Mouse (Mus musculus) v-Abl transformed pro-B cells (cell line): ENCODE results near the gene Nos1ap.

Experiments
- in situ Hi-C, 2 experiments: fragments of 400-800 bp; cut with MboI; formaldehyde crosslinking; loops; one replicate each; pipeline ENCODE4 v1.15.1; 2025; ENCODE audit not compliant: unreplicated experiment in 2 of 2

The Nos1ap gene

DNA sequence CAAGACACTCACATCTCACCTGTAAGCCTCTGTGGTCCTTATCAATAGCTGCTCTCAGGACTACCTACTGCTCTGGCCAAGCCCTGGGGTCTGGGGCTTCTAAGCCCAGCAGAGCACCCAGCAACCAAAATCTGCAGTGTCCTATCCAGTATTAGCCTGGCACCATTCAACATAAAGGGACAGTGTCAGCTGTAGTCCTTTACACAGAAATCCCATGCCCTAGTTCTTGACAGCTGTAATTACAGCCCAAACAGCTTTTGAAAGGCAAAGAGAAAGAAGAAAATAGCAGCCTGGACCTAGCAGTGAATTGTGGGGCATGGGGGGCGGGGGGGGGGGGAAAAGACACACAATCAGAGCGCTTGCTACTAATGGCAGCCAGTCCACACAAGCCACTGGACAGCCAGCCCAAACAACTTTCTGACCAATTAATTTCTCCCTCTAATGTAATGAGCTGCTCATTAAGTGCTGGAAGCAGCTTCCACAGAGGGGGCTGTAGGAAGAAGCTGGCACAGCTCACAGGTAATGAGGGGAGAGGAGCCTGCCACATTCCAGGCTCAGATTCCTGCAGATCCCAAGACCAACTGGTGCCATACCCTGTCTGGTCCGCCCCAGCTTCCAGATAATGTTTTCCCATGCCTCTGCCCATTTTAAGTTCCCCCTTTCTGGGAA is 77.1 kb downstream of the Nos1ap start:
- in situ Hi-C loops: no loop called here

DNA sequence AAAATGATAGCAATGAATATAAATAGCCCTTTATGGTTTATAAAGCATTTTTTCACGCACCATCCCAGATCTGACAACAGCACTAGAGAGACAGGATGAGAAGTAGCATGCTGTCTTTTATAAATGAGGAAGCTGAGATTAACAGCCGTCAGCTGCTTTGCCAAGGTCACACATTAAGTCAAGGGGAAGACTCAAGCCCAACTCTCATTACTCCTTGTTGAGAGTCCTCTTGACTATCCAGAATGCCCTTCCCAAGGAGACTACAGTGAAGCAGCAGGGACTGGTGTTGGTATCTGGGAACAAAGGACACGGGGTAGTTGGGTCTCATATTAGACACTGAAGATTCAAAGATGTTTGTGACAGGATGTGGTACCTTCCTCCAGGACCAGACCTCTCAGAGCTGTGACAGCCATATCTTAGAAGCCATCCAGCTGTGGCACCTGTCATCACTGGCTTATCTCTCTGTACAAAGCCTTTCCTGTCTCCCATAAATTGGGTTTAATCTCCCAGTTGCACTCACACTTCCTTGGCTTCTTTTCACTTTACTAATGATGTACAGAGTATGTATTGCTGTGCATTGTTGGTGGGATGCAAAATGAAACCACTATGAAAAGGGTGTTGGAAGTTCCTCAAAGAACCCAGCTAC is 78.9 kb downstream of the Nos1ap start:
- in situ Hi-C loops: no loop called here

DNA sequence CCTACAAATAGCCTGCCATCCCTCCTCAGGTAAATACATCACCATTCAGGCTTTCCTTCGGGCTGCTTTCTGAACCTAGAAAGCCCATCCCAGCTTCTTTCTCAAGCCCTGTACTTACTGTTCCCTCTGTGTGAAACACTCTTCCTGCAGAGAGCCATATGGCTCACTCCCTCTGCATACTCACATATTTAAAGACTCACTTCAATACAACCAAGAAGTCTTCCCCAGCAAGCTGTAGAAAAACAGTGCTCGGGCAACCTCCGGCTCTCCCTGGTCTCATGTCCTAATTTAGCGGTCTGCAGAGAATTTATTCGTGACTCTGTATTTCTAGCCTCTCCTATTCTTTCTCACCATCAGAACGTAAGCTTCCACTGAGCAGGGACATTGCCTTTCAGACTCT is 83.4 kb downstream of the Nos1ap start:
- in situ Hi-C loops: no loop called here

DNA sequence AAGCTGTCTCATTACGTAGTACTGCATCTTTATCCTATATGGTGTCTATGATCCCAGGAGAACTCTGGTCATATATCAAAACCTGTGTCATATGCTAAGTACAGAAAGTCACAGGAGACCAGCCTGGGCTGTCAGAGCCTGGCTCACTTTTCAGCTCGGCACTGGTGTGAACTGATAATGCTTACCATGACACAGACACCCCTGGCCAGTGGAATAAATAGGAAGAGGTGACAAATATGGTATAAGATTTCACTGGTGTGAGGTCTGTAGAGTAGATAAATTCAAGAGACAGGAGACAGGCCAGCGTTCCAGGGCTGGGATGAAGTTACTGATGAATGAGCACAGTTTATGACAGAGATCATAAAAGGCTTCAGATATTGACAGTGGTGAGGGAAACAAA is 84.6 kb downstream of the Nos1ap start:
- in situ Hi-C loops: no loop called here

DNA sequence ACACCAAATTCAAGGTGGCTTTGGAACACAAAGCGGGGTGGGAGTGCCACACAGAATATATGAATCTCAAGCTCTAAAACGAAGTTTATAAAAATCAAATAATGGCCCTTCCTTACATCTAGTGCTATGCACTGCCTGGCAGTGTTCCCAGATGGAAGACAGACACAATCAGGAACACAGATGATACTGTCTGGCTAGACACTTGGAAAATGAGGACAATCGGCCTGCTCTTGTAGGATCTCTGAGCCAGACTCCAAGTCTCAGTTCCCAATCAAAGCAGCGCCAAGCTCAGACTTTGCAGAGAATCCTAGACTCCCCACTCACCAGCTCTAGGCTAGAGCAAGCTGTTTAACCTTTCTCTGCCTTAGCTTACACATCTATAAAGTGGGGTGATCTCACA is 85.3 kb downstream of the Nos1ap start:
- in situ Hi-C loops: no loop called here

- in situ Hi-C loops: no loop called here
Measured at GRCm38 (mm10) chr1:170503277-170503739, 86.4 kb downstream of the Nos1ap start.

DNA sequence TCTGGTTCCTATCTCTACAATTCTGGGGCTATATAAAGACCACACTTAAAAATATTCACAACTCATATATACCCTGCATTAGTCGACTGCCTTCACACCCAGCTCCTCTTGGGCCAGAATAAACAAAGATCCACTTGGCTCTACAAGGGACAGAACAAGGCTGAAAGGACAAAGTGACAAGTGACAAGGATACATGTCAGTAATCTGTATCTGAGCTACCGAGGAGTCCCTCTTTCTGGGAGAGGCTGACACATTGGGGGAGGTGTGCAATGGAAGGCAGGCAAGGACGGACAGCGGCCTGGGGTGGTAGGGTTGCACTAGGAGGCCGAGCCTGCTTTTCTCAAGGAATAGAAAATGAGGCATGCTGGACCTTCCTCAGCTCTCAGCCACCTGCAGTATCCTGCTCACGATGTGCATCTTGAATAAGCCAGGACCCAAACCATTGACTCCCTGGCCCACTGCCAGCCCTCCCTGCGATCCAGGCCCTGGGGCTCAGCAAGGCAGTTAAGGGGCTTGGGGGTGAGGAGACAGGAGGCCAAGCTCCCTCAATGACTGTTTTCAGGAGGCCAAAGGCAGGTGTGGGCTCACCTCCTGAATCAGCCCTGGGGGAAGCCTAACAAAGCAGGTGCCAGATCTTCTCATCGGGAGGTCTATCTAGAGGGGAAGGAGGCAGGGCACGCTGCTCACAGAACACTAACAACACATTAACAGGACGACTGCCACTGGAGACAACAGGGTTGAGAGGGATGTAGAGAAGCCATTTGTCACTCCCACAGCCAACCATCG is 87.0 kb downstream of the Nos1ap start:
- in situ Hi-C loops: no loop called here

- in situ Hi-C loops: no loop called here
Measured at GRCm38 (mm10) chr1:170501970-170502369, 87.7 kb downstream of the Nos1ap start.

GRCm38 (mm10) chr1:170501556-170501955 is 88.1 kb downstream of the Nos1ap start:
- in situ Hi-C loops: no loop called here

DNA sequence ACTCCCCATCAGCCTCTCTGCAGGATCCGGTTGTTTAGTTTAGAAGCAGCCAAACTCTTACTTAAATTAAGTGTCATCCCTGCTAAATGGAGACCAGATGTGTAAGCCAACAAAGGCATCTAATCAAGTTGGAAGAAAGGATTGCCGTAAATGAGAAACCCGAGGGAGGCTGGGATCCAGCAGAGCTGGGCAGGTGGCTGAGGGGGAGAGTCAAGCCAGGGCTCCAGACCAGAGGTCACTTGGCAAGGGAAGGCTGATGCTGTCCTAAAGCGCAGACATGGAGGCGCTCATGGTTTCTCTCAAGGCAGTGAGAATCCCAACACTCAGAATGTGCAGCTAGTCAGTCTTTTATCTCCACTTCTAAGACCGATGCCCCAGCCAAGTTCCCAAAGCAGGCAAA is 89.8 kb downstream of the Nos1ap start:
- in situ Hi-C loops: no loop called here

GRCm38 (mm10) chr1:170499466-170499865 is 90.2 kb downstream of the Nos1ap start:
- in situ Hi-C loops: no loop called here

GRCm38 (mm10) chr1:170498645-170499044 is 91.0 kb downstream of the Nos1ap start:
- in situ Hi-C loops: no loop called here

GRCm38 (mm10) chr1:170496221-170496620 is 93.4 kb downstream of the Nos1ap start:
- in situ Hi-C loops: no loop called here

DNA sequence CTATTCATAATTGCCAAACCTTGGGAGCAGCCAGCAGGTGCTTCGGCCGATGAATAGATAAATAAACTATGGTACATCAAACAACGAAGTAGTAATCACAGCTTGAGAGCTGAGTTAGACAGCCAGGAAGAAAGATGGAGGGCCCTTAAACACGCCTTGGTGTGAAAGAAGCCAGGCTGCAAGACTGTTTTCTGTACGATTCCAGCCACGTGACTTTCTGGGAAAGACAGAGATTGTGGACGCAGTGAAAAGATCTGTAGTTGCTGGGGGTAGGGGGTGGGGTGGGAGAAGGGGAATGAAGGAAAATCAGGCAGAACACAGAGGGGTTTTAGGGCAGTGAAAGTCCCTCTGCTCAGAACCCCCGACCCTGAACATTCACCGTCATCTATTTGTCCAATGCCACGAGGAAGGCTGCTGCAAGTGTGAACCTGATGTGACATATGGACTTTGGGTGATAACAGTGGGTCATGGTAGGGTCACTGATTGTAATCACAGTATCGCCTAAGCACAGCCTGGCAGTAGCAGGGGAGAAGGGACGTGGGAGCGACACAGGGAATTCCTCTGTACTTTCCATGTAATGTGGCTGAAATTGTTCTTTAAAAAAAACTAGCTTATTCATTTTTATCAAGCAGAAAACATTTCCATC is 94.0 kb downstream of the Nos1ap start:
- in situ Hi-C loops: no loop called here

- in situ Hi-C loops: no loop called here
Measured at GRCm38 (mm10) chr1:170492527-170492926, 97.1 kb downstream of the Nos1ap start.

DNA sequence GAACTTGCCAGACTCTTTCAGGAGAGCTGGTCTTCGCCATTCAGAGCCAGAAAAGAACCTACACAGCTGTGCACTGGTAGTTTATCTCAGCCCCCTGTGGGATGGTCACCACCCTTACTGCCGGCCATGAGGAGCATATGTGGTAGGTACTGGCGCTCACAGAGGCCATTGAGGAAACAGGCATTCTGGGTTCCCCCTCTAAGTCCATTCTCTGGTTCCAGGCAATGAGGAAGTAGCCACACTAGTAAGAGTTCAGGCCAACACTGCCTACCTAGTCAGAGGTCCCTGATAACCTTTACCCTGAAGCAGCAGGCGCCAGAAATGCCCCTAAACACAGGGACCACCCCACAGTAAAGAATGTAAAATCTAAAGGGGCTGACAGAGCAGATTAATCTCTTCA is 97.6 kb downstream of the Nos1ap start:
- in situ Hi-C loops: no loop called here

GRCm38 (mm10) chr1:170489936-170490335 is 99.7 kb downstream of the Nos1ap start:
- in situ Hi-C loops: no loop called here

- in situ Hi-C loops: no loop called here
Measured at GRCm38 (mm10) chr1:170489450-170489849, 100.2 kb downstream of the Nos1ap start.

DNA sequence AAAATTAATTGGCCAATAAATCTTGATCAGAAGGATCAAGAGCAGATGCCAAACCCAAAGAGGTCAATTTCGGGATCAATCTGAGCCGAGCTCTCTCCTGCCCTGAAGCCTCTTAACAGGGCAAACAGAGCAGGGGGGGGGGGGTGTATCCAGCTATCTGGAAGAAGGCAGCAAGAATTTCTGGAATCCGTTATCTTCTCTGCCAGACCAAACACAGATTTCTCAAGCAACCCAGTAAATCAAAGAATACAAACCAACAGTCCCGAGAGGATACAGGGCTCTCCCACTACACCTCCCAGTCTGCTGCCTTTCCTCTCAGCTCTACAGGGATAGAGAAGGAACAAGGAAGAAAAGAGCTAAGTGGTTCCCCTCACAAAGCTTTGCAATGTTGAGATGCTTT is 104.5 kb downstream of the Nos1ap start:
- in situ Hi-C loops: no loop called here

DNA sequence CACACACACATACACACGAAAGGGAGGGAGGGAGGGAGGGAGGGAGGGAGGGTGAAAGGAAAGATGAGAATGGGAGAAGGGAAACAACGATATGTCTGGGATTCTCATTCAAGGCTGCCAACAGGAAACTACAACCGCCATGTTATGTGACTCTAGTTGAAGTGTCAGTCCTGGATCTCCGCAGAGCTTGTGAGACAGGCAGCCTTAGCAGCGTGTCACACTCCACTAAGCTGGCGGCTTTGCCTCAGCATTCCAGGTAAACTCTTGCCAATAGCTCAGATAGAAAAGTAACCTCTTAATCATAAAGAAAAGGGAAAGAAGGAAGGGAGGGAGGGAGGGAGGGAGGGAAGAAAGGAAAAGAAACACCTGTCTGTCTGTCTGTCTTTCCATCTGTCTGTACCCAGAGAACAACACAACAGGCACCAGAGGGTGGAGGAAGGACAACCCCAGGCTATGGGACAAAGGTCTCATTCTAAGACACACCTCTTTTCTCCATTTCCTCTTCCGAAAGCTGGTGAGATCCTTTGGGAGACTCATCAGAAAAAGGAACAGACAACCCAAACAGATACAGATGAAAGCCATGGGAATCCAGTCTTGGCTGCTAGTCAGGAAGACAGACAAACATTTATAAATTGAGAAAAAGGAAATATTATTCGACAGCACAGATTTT is 107.3 kb downstream of the Nos1ap start:
- in situ Hi-C loops: no loop called here

GRCm38 (mm10) chr1:170481093-170481492 is 108.6 kb downstream of the Nos1ap start:
- in situ Hi-C loops: no loop called here
